15 mouse cellular contexts compared by ENCODE assay signal in the genomic region with DNA sequence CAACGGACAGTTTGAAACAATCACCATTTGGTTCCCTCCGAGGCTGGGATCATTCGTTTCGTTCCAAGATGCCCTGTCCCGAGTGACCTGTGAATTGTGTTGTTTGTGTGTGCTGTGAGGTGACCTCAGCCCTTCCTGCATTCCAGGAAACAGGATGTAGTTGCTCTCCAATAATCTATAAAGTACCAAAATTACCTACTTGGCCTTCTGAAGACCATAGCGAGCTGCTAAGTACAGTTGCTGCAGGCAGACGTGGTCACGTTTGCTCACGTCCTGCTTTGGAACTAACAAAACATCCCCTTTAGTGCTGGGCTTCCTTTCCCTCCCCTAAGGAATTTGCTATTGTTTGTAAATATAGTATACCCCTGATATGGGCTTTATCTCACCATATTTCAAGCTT. TPM values are rescaled to one million over a fixed set of nuclear protein-coding genes. Genes with fewer than 3 reads are reported as not detected.
DNase-seq lines count a peak whose midpoint lies in the region; ATAC-seq lines count a peak whose summit lies in the region.
"Had no signal": no experiment of that assay in that cellular context is flagged by ENCODE, and none has a peak within 500 bp of the region (broad histone marks: within the 10 kb centered on the region; RNA-seq: fewer than 3 reads in every experiment).

No protein-coding gene starts in this region.

- ATAC-seq in heart, embryonic 16.5 days (replicated peaks; ENCODE audit: extremely low read depth, insufficient read depth, low FRiP score), result 0 out of 2 replicates have a peak, but pooled peaks have one; percentile 43
- ATAC-seq: hindbrain, embryonic 16.5 days; midbrain, embryonic 15.5 days had no signal

- H3K9me3 ChIP-seq in heart, embryonic 10.5 days, result no peaks in the 10 kb centered on the region
- H3K9me3 ChIP-seq in heart, embryonic 16.5 days (replicated peaks; ENCODE audit: control insufficient read depth, low read length), result peaks cover 3% of the 10 kb centered on the region; the same call in 1 of the 2 replicates
- H3K9me3 ChIP-seq: midbrain, embryonic 15.5 days had no signal

- H3K27me3 ChIP-seq in heart, embryonic 10.5 days (ENCODE audit: insufficient read depth, poor library complexity, severe bottlenecking), result no peaks in the 10 kb centered on the region
- no peaks in the 10 kb centered on the region for H3K27me3 ChIP-seq in heart, embryonic 16.5 days (ENCODE audit: control insufficient read depth, insufficient read depth, low read length)
- H3K27me3 ChIP-seq: CH12.LX; limb, embryonic 12.5 days; midbrain, embryonic 15.5 days had no signal

- DNase-seq in kidney, adult 18-20 months, result peak; percentile 14
- no peak for DNase-seq in kidney, postnatal 4 days
- DNase-seq in heart, embryonic 10.5 days (ENCODE audit: low spot score), result no peak
- DNase-seq in kidney, postnatal 25 days, result peak; percentile 30 to 71
- DNase-seq in cerebellum, adult 11-12 months, result no peak
- no peak for DNase-seq in adrenal gland, postnatal 25 days
- DNase-seq: cerebellum, adult 9-10 months; right cerebral cortex, postnatal 4 days; thymus, postnatal 25 days had no signal

- WGBS in heart, embryonic 10.5 days, result 56% methylated on average over 9 of the region's 9 CpGs
- 53% methylated on average over 9 of the region's 9 CpGs for WGBS in heart, embryonic 16.5 days

- H3K4me1 ChIP-seq in heart, embryonic 10.5 days, result peaks cover 9% of the 10 kb centered on the region
- peaks cover 22% of the 10 kb centered on the region for H3K4me1 ChIP-seq in heart, embryonic 16.5 days (ENCODE audit: control insufficient read depth, insufficient read depth, low read length)
- H3K4me1 ChIP-seq: midbrain, embryonic 15.5 days had no signal

- no peaks in the 10 kb centered on the region for H3K36me3 ChIP-seq in heart, embryonic 10.5 days
- H3K36me3 ChIP-seq in heart, embryonic 16.5 days (ENCODE audit: control insufficient read depth, insufficient read depth), result no peaks in the 10 kb centered on the region
- H3K36me3 ChIP-seq: limb, embryonic 12.5 days; midbrain, embryonic 15.5 days had no signal

- 0 out of 2 replicates have a peak overlapping the region, but pooled peaks have one; percentile 7 for H3K27ac ChIP-seq in heart, embryonic 10.5 days
- peak overlapping the region; percentile 67 for H3K27ac ChIP-seq in heart, embryonic 16.5 days (ENCODE audit: low read length)
- H3K27ac ChIP-seq: limb, embryonic 12.5 days; midbrain, embryonic 15.5 days had no signal

- no peak overlapping the region for H3K9ac ChIP-seq in heart, embryonic 16.5 days (ENCODE audit: low read length)
- H3K9ac ChIP-seq: limb, embryonic 12.5 days; midbrain, embryonic 15.5 days had no signal

- no peak overlapping the region for H3K4me2 ChIP-seq in heart, embryonic 16.5 days (ENCODE audit: low read depth, low read length)
- H3K4me2 ChIP-seq: limb, embryonic 12.5 days; midbrain, embryonic 15.5 days had no signal

- no peak overlapping the region for H3K4me3 ChIP-seq in heart, embryonic 10.5 days
- H3K4me3 ChIP-seq in heart, embryonic 16.5 days (ENCODE audit: low read length), result no peak overlapping the region
- H3K4me3 ChIP-seq: erythroblast, embryonic 14.5 days; limb, embryonic 12.5 days; midbrain, embryonic 15.5 days had no signal

RNA-seq across cellular contexts. Expression of a gene that starts 14.3 kb away (rescaled TPM):
- 15.6 and 16.4 TPM in 2 replicates for polyA plus RNA-seq in heart, embryonic 10.5 days (2016; fragmentation: Nextera tagmentation; extraction: Ambion mirVana)
- 16.5 TPM in 2 replicates for polyA plus RNA-seq in heart, embryonic 16.5 days (2015; fragmentation: Nextera tagmentation; extraction: Ambion mirVana)
- 31.0 and 35.5 TPM in 2 replicates for total RNA-seq in adrenal gland, postnatal 25 days (2021)

RNA-seq across cellular contexts. Expression of a gene that starts 52.7 kb away (rescaled TPM):
- 4.0 and 4.6 TPM in 2 replicates for polyA plus RNA-seq in heart, embryonic 10.5 days (2016; fragmentation: Nextera tagmentation; extraction: Ambion mirVana)
- polyA plus RNA-seq in heart, embryonic 16.5 days (2015; fragmentation: Nextera tagmentation; extraction: Ambion mirVana), result 7.3 and 8.7 TPM in 2 replicates
- total RNA-seq in adrenal gland, postnatal 25 days (2021), result 57.7 and 71.2 TPM in 2 replicates

Comparison
In these comparisons a context has a peak if more than half of its experiments do, and no peak if none do; other contexts are left out.
1. DNase-seq: peak in kidney, adult 18-20 months (single experiment) and kidney, postnatal 25 days (2 of 2); none in kidney, postnatal 4 days (0 of 2), heart, embryonic 10.5 days (single experiment), cerebellum, adult 11-12 months (single experiment) and adrenal gland, postnatal 25 days (single experiment).